Mouse (Mus musculus) forebrain, embryonic 12.5 days (tissue): ENCODE measurements at regions not wholly inside any gene's neighbourhood (a gene's known extent, or its start where the extent isn't known, plus 50 kb on each side); places are given as distances from the start of the nearest gene placed in this dataset.
"Not testable (repeated sequence)": the region's sequence is repeated elsewhere in the genome, so short reads cannot be mapped to it uniquely, and the experiment has no call there.

Experiments
- ATAC-seq: fragments of 200-750 bp; cut with Nextera tagmentation; 2 replicates; pipeline ENCODE4 v1.8.0; 2017; ENCODE audit warnings: moderate TSS enrichment; ENCODE audit not compliant: low FRiP score
- H3K27ac ChIP-seq: fragments of 300-500 bp; sonication (generic); 2 replicates; pipeline ENCODE4 v1.5.1; 2016; ENCODE audit warnings: mild to moderate bottlenecking
- H3K27me3 ChIP-seq: fragments of 300-500 bp; sonication (generic); 2 replicates; pipeline ENCODE4 v1.6.1; 2016; ENCODE audit warnings: mild to moderate bottlenecking
- H3K36me3 ChIP-seq: fragments of 300-500 bp; sonication (generic); replicated peaks from 2 replicates; pipeline ENCODE4 v1.6.1; 2016; ENCODE audit warnings: mild to moderate bottlenecking
- H3K4me1 ChIP-seq: fragments of 300-500 bp; sonication (generic); 2 replicates; pipeline ENCODE4 v1.6.1; 2016
- H3K4me2 ChIP-seq: fragments of 300-500 bp; sonication (generic); 2 replicates; pipeline ENCODE4 v1.6.1; 2016; ENCODE audit warnings: mild to moderate bottlenecking, moderate library complexity
- H3K4me3 ChIP-seq: fragments of 300-500 bp; sonication (generic); replicated peaks from 2 replicates; pipeline ENCODE4 v1.5.1; 2016; ENCODE audit warnings: mild to moderate bottlenecking
- H3K9ac ChIP-seq: fragments of 300-500 bp; sonication (generic); 2 replicates; pipeline ENCODE4 v1.6.1; 2016; ENCODE audit warnings: mild to moderate bottlenecking
- H3K9me3 ChIP-seq: fragments of 300-500 bp; sonication (generic); 2 replicates; pipeline ENCODE4 v1.6.1; 2016
- WGBS: fragments of 180-500 bp; shearing (Covaris S2); methylation state at CpG from one replicate; pipeline ENCODE4 v1.1.7; 2016; 5-methylcytosine and 5-hydroxymethylcytosine counted together

DNA sequence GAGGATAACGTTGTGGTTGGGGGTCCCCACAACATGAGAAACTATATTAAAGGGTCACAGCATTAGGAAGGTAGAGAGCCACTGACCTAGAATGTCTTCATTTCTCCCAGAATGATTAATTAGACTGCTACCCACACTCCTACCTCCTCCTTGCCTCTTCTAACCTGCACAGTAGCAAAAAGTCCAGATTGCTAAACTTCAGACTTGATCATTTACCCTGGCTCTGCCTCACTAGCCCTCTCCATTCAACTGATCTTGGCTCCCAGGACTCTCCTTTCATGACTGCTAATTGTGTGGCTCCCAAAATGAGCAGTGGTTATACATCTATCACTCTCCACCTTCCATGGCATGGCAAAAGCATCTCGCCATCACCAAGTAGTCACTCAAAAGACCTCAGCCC, 88.1 kb downstream of the Hs1bp3 start:
- Histone ChIP-seq H3K27me3 (no peaks in the 10 kb centered on the region), H3K4me1 (0 out of 2 replicates have a peak, but pooled peaks cover 3% of the 10 kb centered on the region), H3K9me3 (no peaks in the 10 kb centered on the region), H3K4me3 (no peak overlapping the region), H3K9ac (no peak overlapping the region), H3K36me3 (no peaks in the 10 kb centered on the region), H3K27ac (no peak overlapping the region), H3K4me2 (no peak overlapping the region)
- 83% methylated on average over 2 of the region's 2 CpGs for WGBS
- no peak for ATAC-seq

DNA sequence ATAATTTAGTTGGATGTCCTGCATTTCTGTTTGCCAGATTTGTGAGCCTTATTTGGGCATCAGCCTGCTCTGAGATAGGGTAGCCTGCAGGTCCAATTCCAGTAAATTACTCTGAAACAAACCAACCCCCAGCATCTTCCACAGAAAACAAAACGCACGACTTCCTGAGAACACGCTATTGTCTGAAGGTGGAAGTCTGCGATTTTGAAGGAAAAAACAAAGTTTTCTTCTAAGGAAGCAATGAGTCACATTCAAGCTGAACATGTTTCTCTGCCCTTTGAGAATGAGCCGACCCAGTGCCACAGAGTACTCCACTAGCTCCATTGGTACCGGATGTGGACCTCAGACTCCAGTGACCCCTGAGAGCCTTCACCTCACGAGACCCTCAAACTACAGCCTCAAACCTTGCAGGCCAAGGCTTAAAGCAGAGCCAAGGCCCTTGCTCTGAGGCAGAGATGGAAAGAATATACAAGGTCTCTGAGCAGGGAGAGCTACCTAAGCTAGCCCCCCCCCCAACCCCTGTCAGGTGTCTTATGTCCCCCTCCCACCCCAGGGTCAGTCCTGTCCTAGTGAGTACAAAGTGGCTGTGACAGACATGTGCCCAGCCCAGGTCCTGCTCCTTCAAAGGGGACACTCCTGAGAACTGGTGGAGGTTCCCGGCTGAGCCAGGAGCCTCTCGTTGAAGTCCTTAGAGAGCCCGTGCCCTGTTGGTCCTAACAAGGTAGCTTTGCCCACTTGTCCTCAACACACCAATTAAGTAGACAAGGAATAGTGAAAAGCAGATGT, 87.3 kb downstream of the Hs1bp3 start:
- Histone ChIP-seq H3K9me3 (no peaks in the 10 kb centered on the region), H3K27me3 (no peaks in the 10 kb centered on the region), H3K27ac (no peak overlapping the region), H3K4me2 (no peak overlapping the region), H3K36me3 (no peaks in the 10 kb centered on the region), H3K4me1 (0 out of 2 replicates have a peak, but pooled peaks cover 3% of the 10 kb centered on the region), H3K9ac (no peak overlapping the region), H3K4me3 (no peak overlapping the region)
- no peak for ATAC-seq
- WGBS: 89% methylated on average over 10 of the region's 10 CpGs

DNA sequence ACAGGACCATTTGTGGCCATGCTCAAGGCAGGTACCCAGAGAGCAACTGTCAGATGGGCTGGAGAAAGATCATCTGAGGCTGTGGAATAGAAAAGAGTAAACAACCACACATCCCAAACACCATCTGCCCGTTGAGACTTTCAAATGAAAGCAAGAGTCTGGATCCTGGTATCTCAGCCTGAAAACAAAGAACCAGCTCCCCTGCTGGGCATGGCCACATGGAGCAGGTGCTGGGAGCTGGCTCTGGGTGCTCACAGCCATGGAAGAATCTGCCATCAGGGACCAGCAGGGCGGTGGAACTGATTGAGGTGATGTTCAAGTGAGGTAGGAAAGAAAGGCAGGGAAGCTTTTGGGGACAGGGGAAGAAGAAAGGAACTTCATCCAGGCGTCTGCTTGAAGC, 85.6 kb downstream of the Hs1bp3 start:
- 63% methylated on average over 3 of the region's 3 CpGs for WGBS
- no peak for ATAC-seq
- Histone ChIP-seq H3K9ac (no peak overlapping the region), H3K4me3 (no peak overlapping the region), H3K27ac (no peak overlapping the region), H3K9me3 (no peaks in the 10 kb centered on the region), H3K27me3 (no peaks in the 10 kb centered on the region), H3K36me3 (no peaks in the 10 kb centered on the region), H3K4me1 (0 out of 2 replicates have a peak, but pooled peaks cover 3% of the 10 kb centered on the region), H3K4me2 (no peak overlapping the region)

- not testable (repeated sequence) for H3K9ac ChIP-seq, H3K27me3 ChIP-seq, ATAC-seq, H3K4me1 ChIP-seq, H3K9me3 ChIP-seq, H3K4me3 ChIP-seq, H3K27ac ChIP-seq, H3K36me3 ChIP-seq, H3K4me2 ChIP-seq
- 83% methylated on average over 6 of the region's 6 CpGs for WGBS
These were observed 83.2 kb downstream of the Hs1bp3 start for GRCm38 (mm10) chr12:8396408-8396807.

GRCm38 (mm10) chr12:8394894-8395297, 81.7 kb downstream of the Hs1bp3 start:
- no peak overlapping the region for H3K27ac ChIP-seq
- no peak for ATAC-seq
- 71% methylated on average over 6 of the region's 6 CpGs for WGBS
- no peaks in the 10 kb centered on the region for H3K9me3 ChIP-seq
- H3K9ac ChIP-seq: no peak overlapping the region
- no peaks in the 10 kb centered on the region for H3K27me3 ChIP-seq
- no peaks in the 10 kb centered on the region for H3K36me3 ChIP-seq
- no peak overlapping the region for H3K4me3 ChIP-seq
- H3K4me2 ChIP-seq: no peak overlapping the region
- H3K4me1 ChIP-seq: no peaks in the 10 kb centered on the region

GRCm38 (mm10) chr12:8393976-8394375, 80.7 kb downstream of the Hs1bp3 start:
- H3K9me3 ChIP-seq: no peaks in the 10 kb centered on the region
- no peaks in the 10 kb centered on the region for H3K27me3 ChIP-seq
- H3K4me1 ChIP-seq: no peaks in the 10 kb centered on the region
- ATAC-seq: no peak
- no peak overlapping the region for H3K4me2 ChIP-seq
- H3K27ac ChIP-seq: no peak overlapping the region
- H3K9ac ChIP-seq: no peak overlapping the region
- H3K36me3 ChIP-seq: no peaks in the 10 kb centered on the region
- WGBS: 75% methylated on average over 3 of the region's 3 CpGs
- no peak overlapping the region for H3K4me3 ChIP-seq
